Mouse (Mus musculus): ENCODE data around the gene Gpr3. TPM values are rescaled to one million over a fixed set of nuclear protein-coding genes. Genes with fewer than 3 reads are reported as not detected.

Gpr3 gene
- polyA plus RNA-seq, 1 experiment: not detected

GRCm38 (mm10) chr4:133176761-133177403, 35.5 kb downstream of the Gpr3 start:
- Histone ChIP-seq H3K27ac (replicated peaks; ENCODE audit: low read depth, low read length) (peak overlapping the region; percentile 72), H3K4me3 (ENCODE audit: insufficient read depth, low read depth, low read length) (no peak overlapping the region), H3K4me1 (ENCODE audit: control insufficient read depth, insufficient read depth, insufficient read length, low read length) (peaks cover 31% of the 10 kb centered on the region)

- H3K4me1 ChIP-seq (ENCODE audit: control insufficient read depth, insufficient read depth, insufficient read length, low read length): peaks cover 37% of the 10 kb centered on the region
- H3K4me3 ChIP-seq (ENCODE audit: insufficient read depth, low read depth, low read length): no peak overlapping the region
- H3K27ac ChIP-seq (replicated peaks; ENCODE audit: low read depth, low read length): peak overlapping the region; percentile 72
Measured at GRCm38 (mm10) chr4:133175998-133176760, 36.2 kb downstream of the Gpr3 start.

GRCm38 (mm10) chr4:133175274-133175673, 37.1 kb downstream of the Gpr3 start:
- Histone ChIP-seq H3K27ac (replicated peaks; ENCODE audit: low read depth, low read length) (peak overlapping the region; percentile 79), H3K4me3 (ENCODE audit: insufficient read depth, low read depth, low read length) (no peak overlapping the region), H3K4me1 (ENCODE audit: control insufficient read depth, insufficient read depth, insufficient read length, low read length) (peaks cover 44% of the 10 kb centered on the region)

GRCm38 (mm10) chr4:133174361-133174760, 38.0 kb downstream of the Gpr3 start:
- H3K4me3 ChIP-seq (ENCODE audit: insufficient read depth, low read depth, low read length): peak overlapping the region; percentile 21; the same call in 1 of the 2 replicates
- peaks cover 47% of the 10 kb centered on the region for H3K4me1 ChIP-seq (ENCODE audit: control insufficient read depth, insufficient read depth, insufficient read length, low read length)
- H3K27ac ChIP-seq (replicated peaks; ENCODE audit: low read depth, low read length): peak overlapping the region; percentile 87

- Histone ChIP-seq H3K4me3 (ENCODE audit: insufficient read depth, low read depth, low read length) (no peak overlapping the region), H3K4me1 (ENCODE audit: control insufficient read depth, insufficient read depth, insufficient read length, low read length) (peaks cover 51% of the 10 kb centered on the region), H3K27ac (replicated peaks; ENCODE audit: low read depth, low read length) (peak overlapping the region; percentile 75)
Measured at GRCm38 (mm10) chr4:133172451-133172850, 39.9 kb downstream of the Gpr3 start.

GRCm38 (mm10) chr4:133170616-133171015, 41.7 kb downstream of the Gpr3 start:
- H3K27ac ChIP-seq (replicated peaks; ENCODE audit: low read depth, low read length): peak overlapping the region; percentile 22
- peaks cover 54% of the 10 kb centered on the region for H3K4me1 ChIP-seq (ENCODE audit: control insufficient read depth, insufficient read depth, insufficient read length, low read length)

GRCm38 (mm10) chr4:133170056-133170524, 42.2 kb downstream of the Gpr3 start:
- Histone ChIP-seq H3K4me3 (ENCODE audit: insufficient read depth, low read depth, low read length) (no peak overlapping the region), H3K27ac (replicated peaks; ENCODE audit: low read depth, low read length) (peak overlapping the region; percentile 74), H3K4me1 (ENCODE audit: control insufficient read depth, insufficient read depth, insufficient read length, low read length) (peaks cover 49% of the 10 kb centered on the region)

More at GRCm38 (mm10) chr4:133170616-133171015, 41.7 kb downstream of the Gpr3 start:
- H3K4me3 ChIP-seq (ENCODE audit: insufficient read depth, low read depth, low read length): no peak overlapping the region

- Histone ChIP-seq H3K4me1 (ENCODE audit: control insufficient read depth, insufficient read depth, insufficient read length, low read length) (peaks cover 49% of the 10 kb centered on the region), H3K27ac (replicated peaks; ENCODE audit: low read depth, low read length) (peak overlapping the region; percentile 74), H3K4me3 (ENCODE audit: insufficient read depth, low read depth, low read length) (no peak overlapping the region)
Measured at GRCm38 (mm10) chr4:133169237-133170055, 42.9 kb downstream of the Gpr3 start.

- Histone ChIP-seq H3K27ac (replicated peaks; ENCODE audit: low read depth, low read length) (0 out of 2 replicates have a peak overlapping the region, but pooled peaks have one; percentile 54), H3K4me1 (ENCODE audit: control insufficient read depth, insufficient read depth, insufficient read length, low read length) (peaks cover 46% of the 10 kb centered on the region), H3K4me3 (ENCODE audit: insufficient read depth, low read depth, low read length) (no peak overlapping the region)
Measured at GRCm38 (mm10) chr4:133166773-133167172, 45.6 kb downstream of the Gpr3 start.

- H3K4me3 ChIP-seq (ENCODE audit: insufficient read depth, low read depth, low read length): no peak overlapping the region
- no peak overlapping the region for H3K27ac ChIP-seq (replicated peaks; ENCODE audit: low read depth, low read length)
- H3K4me1 ChIP-seq (ENCODE audit: control insufficient read depth, insufficient read depth, insufficient read length, low read length): peaks cover 40% of the 10 kb centered on the region
Measured at GRCm38 (mm10) chr4:133162196-133162595, 50.1 kb downstream of the Gpr3 start.

GRCm38 (mm10) chr4:133160821-133161220, 51.5 kb downstream of the Gpr3 start:
- Histone ChIP-seq H3K27ac (replicated peaks; ENCODE audit: low read depth, low read length) (no peak overlapping the region; the same call in 1 of the 2 replicates), H3K4me3 (ENCODE audit: insufficient read depth, low read depth, low read length) (no peak overlapping the region), H3K4me1 (ENCODE audit: control insufficient read depth, insufficient read depth, insufficient read length, low read length) (peaks cover 40% of the 10 kb centered on the region)

- H3K4me3 ChIP-seq (ENCODE audit: insufficient read depth, low read depth, low read length): no peak overlapping the region
- no peak overlapping the region; the same call in 1 of the 2 replicates for H3K27ac ChIP-seq (replicated peaks; ENCODE audit: low read depth, low read length)
- peaks cover 42% of the 10 kb centered on the region for H3K4me1 ChIP-seq (ENCODE audit: control insufficient read depth, insufficient read depth, insufficient read length, low read length)
Measured at GRCm38 (mm10) chr4:133160211-133160610, 52.1 kb downstream of the Gpr3 start.

- no peak overlapping the region for H3K4me3 ChIP-seq (ENCODE audit: insufficient read depth, low read depth, low read length)
- no peak overlapping the region; the same call in 1 of the 2 replicates for H3K27ac ChIP-seq (replicated peaks; ENCODE audit: low read depth, low read length)
- H3K4me1 ChIP-seq (ENCODE audit: control insufficient read depth, insufficient read depth, insufficient read length, low read length): peaks cover 40% of the 10 kb centered on the region
Measured at GRCm38 (mm10) chr4:133159646-133160045, 52.7 kb downstream of the Gpr3 start.
